Mouse (Mus musculus) limb, embryonic 12.5 days (tissue): ENCODE results near the gene Rbfox1. TPM values are rescaled to one million over a fixed set of nuclear protein-coding genes. Genes with fewer than 3 reads are reported as not detected.

Source experiments
- ATAC-seq: fragments of 200-750 bp; cut with Nextera tagmentation; 2 replicates; pipeline ENCODE4 v1.8.0; 2017; ENCODE audit warnings: low read depth, moderate TSS enrichment; ENCODE audit not compliant: insufficient number of reproducible peaks, insufficient read depth, low FRiP score, low TSS enrichment
- H3K27ac ChIP-seq: fragments of 300-500 bp; sonication (generic); 2 replicates; pipeline ENCODE4 v1.5.1; 2016; ENCODE audit warnings: mild to moderate bottlenecking, moderate library complexity
- H3K27me3 ChIP-seq: fragments of 300-500 bp; sonication (generic); 2 replicates; pipeline ENCODE4 v1.6.1; 2016; ENCODE audit warnings: mild to moderate bottlenecking, moderate library complexity
- H3K36me3 ChIP-seq: fragments of 300-500 bp; sonication (generic); 2 replicates; pipeline ENCODE4 v1.6.1; 2016; ENCODE audit warnings: mild to moderate bottlenecking, moderate library complexity
- H3K4me1 ChIP-seq: fragments of 300-500 bp; sonication (generic); replicated peaks from 2 replicates; pipeline ENCODE4 v1.6.1; 2016
- H3K4me2 ChIP-seq: fragments of 300-500 bp; sonication (generic); 2 replicates; pipeline ENCODE4 v1.6.1; 2016; ENCODE audit warnings: mild to moderate bottlenecking, moderate library complexity
- H3K4me3 ChIP-seq: fragments of 300-500 bp; sonication (generic); replicated peaks from 2 replicates; pipeline ENCODE4 v1.5.1; 2016; ENCODE audit warnings: mild to moderate bottlenecking
- H3K9ac ChIP-seq: fragments of 300-500 bp; sonication (generic); replicated peaks from 2 replicates; pipeline ENCODE4 v1.6.1; 2016; ENCODE audit warnings: mild to moderate bottlenecking, moderate library complexity
- H3K9me3 ChIP-seq: fragments of 300-500 bp; sonication (generic); 2 replicates; pipeline ENCODE4 v1.6.1; 2016; ENCODE audit warnings: mild to moderate bottlenecking, moderate library complexity
- WGBS: fragments of 180-500 bp; shearing (Covaris S2); methylation state at CpG from one replicate; pipeline ENCODE4 v1.1.7; 2016; 5-methylcytosine and 5-hydroxymethylcytosine counted together
- polyA plus RNA-seq: library from polyadenylated mRNA; unstranded; fragments of >200 nt; fragmentation: Nextera tagmentation; extraction: Ambion mirVana; gene quantifications from 2 replicates; pipeline ENCODE4 v1.2.1, GENCODE M21; 2016

Gene Rbfox1
- polyA plus RNA-seq, 1 experiment from 2014 or later, result 1.9 TPM

GRCm38 (mm10) chr16:7040691-7041090 is 1155.5 kb downstream of the Rbfox1 start:
- Histone ChIP-seq H3K27ac (no peak overlapping the region), H3K27me3 (peaks cover 54% of the 10 kb centered on the region), H3K9ac (no peak overlapping the region), H3K9me3 (no peaks in the 10 kb centered on the region), H3K4me2 (no peak overlapping the region), H3K4me3 (no peak overlapping the region), H3K36me3 (no peaks in the 10 kb centered on the region), H3K4me1 (peaks cover 12% of the 10 kb centered on the region)
- ATAC-seq, result no peak
- 20% methylated on average over 6 of the region's 6 CpGs for WGBS

- H3K9ac ChIP-seq, result no peak overlapping the region
- H3K27ac ChIP-seq, result no peak overlapping the region
- H3K9me3 ChIP-seq, result no peaks in the 10 kb centered on the region
- no peak for ATAC-seq
- peaks cover 3% of the 10 kb centered on the region for H3K27me3 ChIP-seq
- no peak overlapping the region for H3K4me3 ChIP-seq
- WGBS, result 75% methylated on average over 2 of the region's 2 CpGs
- no peak overlapping the region for H3K4me2 ChIP-seq
- H3K36me3 ChIP-seq, result no peaks in the 10 kb centered on the region
- H3K4me1 ChIP-seq, result peaks cover 21% of the 10 kb centered on the region
Observed at GRCm38 (mm10) chr16:7047421-7047820, 1162.3 kb downstream of the Rbfox1 start.

GRCm38 (mm10) chr16:7049162-7049971 is 1164.2 kb downstream of the Rbfox1 start:
- H3K4me1 ChIP-seq, result peaks cover 22% of the 10 kb centered on the region
- H3K9me3 ChIP-seq, result no peaks in the 10 kb centered on the region
- WGBS, result 15% methylated on average over 18 of the region's 18 CpGs
- no peaks in the 10 kb centered on the region for H3K27me3 ChIP-seq
- ATAC-seq, result no peak
- H3K36me3 ChIP-seq, result no peaks in the 10 kb centered on the region
- H3K4me2 ChIP-seq, result peak overlapping the region; percentile 41
- H3K9ac ChIP-seq, result no peak overlapping the region
- no peak overlapping the region for H3K27ac ChIP-seq
- H3K4me3 ChIP-seq, result no peak overlapping the region

- no peak overlapping the region for H3K4me2 ChIP-seq
- peaks cover 22% of the 10 kb centered on the region for H3K4me1 ChIP-seq
- no peaks in the 10 kb centered on the region for H3K9me3 ChIP-seq
- H3K27ac ChIP-seq, result no peak overlapping the region
- no peak overlapping the region for H3K4me3 ChIP-seq
- no peaks in the 10 kb centered on the region for H3K27me3 ChIP-seq
- no peak overlapping the region for H3K9ac ChIP-seq
- no peaks in the 10 kb centered on the region for H3K36me3 ChIP-seq
- peak; percentile 63; the same call in 1 of the 2 replicates for ATAC-seq
- 47% methylated on average over 9 of the region's 9 CpGs for WGBS
Observed at GRCm38 (mm10) chr16:7050945-7051344, 1165.8 kb downstream of the Rbfox1 start.

GRCm38 (mm10) chr16:7051991-7052390 is 1166.8 kb downstream of the Rbfox1 start:
- H3K9ac ChIP-seq, result no peak overlapping the region
- whole genome bisulfite sequencing, result 73% methylated on average over 9 of the region's 9 CpGs
- no peaks in the 10 kb centered on the region for H3K9me3 ChIP-seq
- no peaks in the 10 kb centered on the region for H3K27me3 ChIP-seq
- H3K27ac ChIP-seq, result no peak overlapping the region
- H3K4me1 ChIP-seq, result peaks cover 22% of the 10 kb centered on the region
- H3K4me3 ChIP-seq, result no peak overlapping the region
- H3K36me3 ChIP-seq, result no peaks in the 10 kb centered on the region
- ATAC-seq, result no peak
- no peak overlapping the region for H3K4me2 ChIP-seq

- H3K4me1 ChIP-seq, result peaks cover 22% of the 10 kb centered on the region
- WGBS, result 44% methylated on average over 9 of the region's 9 CpGs
- ATAC-seq, result no peak
Observed at GRCm38 (mm10) chr16:7052408-7052807, 1167.3 kb downstream of the Rbfox1 start.

GRCm38 (mm10) chr16:7057789-7058188 is 1172.6 kb downstream of the Rbfox1 start:
- WGBS, result 80% methylated on average over 3 of the region's 3 CpGs
- Histone ChIP-seq H3K4me3 (no peak overlapping the region), H3K9me3 (no peaks in the 10 kb centered on the region), H3K27me3 (no peaks in the 10 kb centered on the region), H3K27ac (no peak overlapping the region), H3K9ac (no peak overlapping the region), H3K4me1 (no peaks in the 10 kb centered on the region), H3K36me3 (no peaks in the 10 kb centered on the region), H3K4me2 (no peak overlapping the region)
- ATAC-seq, result no peak

More at GRCm38 (mm10) chr16:7052408-7052807, 1167.3 kb downstream of the Rbfox1 start:
- no peaks in the 10 kb centered on the region for H3K36me3 ChIP-seq
- no peak overlapping the region for H3K9ac ChIP-seq
- no peaks in the 10 kb centered on the region for H3K27me3 ChIP-seq
- H3K9me3 ChIP-seq, result no peaks in the 10 kb centered on the region
- no peak overlapping the region for H3K4me3 ChIP-seq
- no peak overlapping the region for H3K27ac ChIP-seq
- H3K4me2 ChIP-seq, result no peak overlapping the region

GRCm38 (mm10) chr16:7058556-7058955 is 1173.4 kb downstream of the Rbfox1 start:
- Histone ChIP-seq H3K27me3 (no peaks in the 10 kb centered on the region), H3K36me3 (no peaks in the 10 kb centered on the region), H3K4me1 (no peaks in the 10 kb centered on the region), H3K4me3 (no peak overlapping the region), H3K27ac (no peak overlapping the region), H3K9ac (no peak overlapping the region), H3K9me3 (no peaks in the 10 kb centered on the region), H3K4me2 (no peak overlapping the region)
- ATAC-seq, result no peak
- WGBS, result 79% methylated on average over 1 of the region's 1 CpGs

- no peak for ATAC-seq
- no peaks in the 10 kb centered on the region for H3K36me3 ChIP-seq
Observed at GRCm38 (mm10) chr16:7059596-7059995, 1174.4 kb downstream of the Rbfox1 start.

GRCm38 (mm10) chr16:7060864-7061263 is 1175.7 kb downstream of the Rbfox1 start:
- Histone ChIP-seq H3K4me3 (no peak overlapping the region), H3K36me3 (no peaks in the 10 kb centered on the region), H3K9ac (no peak overlapping the region), H3K27ac (no peak overlapping the region), H3K27me3 (no peaks in the 10 kb centered on the region), H3K4me1 (no peaks in the 10 kb centered on the region), H3K9me3 (no peaks in the 10 kb centered on the region), H3K4me2 (no peak overlapping the region)
- no peak for ATAC-seq
- 84% methylated on average over 3 of the region's 3 CpGs for WGBS

More at GRCm38 (mm10) chr16:7059596-7059995, 1174.4 kb downstream of the Rbfox1 start:
- Histone ChIP-seq H3K27me3 (no peaks in the 10 kb centered on the region), H3K4me1 (no peaks in the 10 kb centered on the region), H3K4me2 (no peak overlapping the region), H3K27ac (no peak overlapping the region), H3K9me3 (no peaks in the 10 kb centered on the region), H3K4me3 (no peak overlapping the region), H3K9ac (no peak overlapping the region)
- 64% methylated on average over 4 of the region's 4 CpGs for WGBS

- 87% methylated on average over 6 of the region's 6 CpGs for WGBS
- no peak overlapping the region for H3K9ac ChIP-seq
- no peaks in the 10 kb centered on the region for H3K27me3 ChIP-seq
- H3K4me1 ChIP-seq, result no peaks in the 10 kb centered on the region
- no peak overlapping the region for H3K4me3 ChIP-seq
- no peak overlapping the region for H3K4me2 ChIP-seq
- ATAC-seq, result no peak
- no peaks in the 10 kb centered on the region for H3K9me3 ChIP-seq
- no peaks in the 10 kb centered on the region for H3K36me3 ChIP-seq
- H3K27ac ChIP-seq, result no peak overlapping the region
Observed at GRCm38 (mm10) chr16:7062512-7062911, 1177.4 kb downstream of the Rbfox1 start.

GRCm38 (mm10) chr16:7067109-7067508 is 1182.0 kb downstream of the Rbfox1 start:
- 87% methylated on average over 8 of the region's 8 CpGs for WGBS
- no peak for ATAC-seq

More at GRCm38 (mm10) chr16:7067109-7067508, 1182.0 kb downstream of the Rbfox1 start:
- Histone ChIP-seq H3K27me3 (no peaks in the 10 kb centered on the region), H3K9me3 (no peaks in the 10 kb centered on the region), H3K27ac (no peak overlapping the region), H3K4me1 (no peaks in the 10 kb centered on the region), H3K36me3 (no peaks in the 10 kb centered on the region), H3K4me3 (no peak overlapping the region), H3K4me2 (no peak overlapping the region), H3K9ac (no peak overlapping the region)
